Mouse (Mus musculus) embryonic facial prominence, embryonic 11.5 days (tissue): ENCODE data around the gene Rab5c. TPM values are rescaled to one million over a fixed set of nuclear protein-coding genes. Genes with fewer than 3 reads are reported as not detected.
A peak's percentile ranks its signal among the peaks of the same experiment; 100 is the strongest.

Source experiments
- ATAC-seq: fragments of 200-750 bp; cut with Nextera tagmentation; replicated peaks from 2 replicates; pipeline ENCODE4 v1.8.0; 2017; ENCODE audit warnings: low read depth; ENCODE audit not compliant: insufficient number of reproducible peaks, low FRiP score, low TSS enrichment
- DNase-seq: peaks from one replicate; pipeline ENCODE4 v3.0.0-alpha.2; 2015; ENCODE audit warnings: low spot score
- H3K27ac ChIP-seq: fragments of 300-500 bp; sonication (generic); replicated peaks from 2 replicates; pipeline ENCODE4 v1.5.1; 2014; ENCODE audit warnings: mild to moderate bottlenecking, low read depth, low read length, control low read depth
- H3K27me3 ChIP-seq: fragments of 300-500 bp; sonication (generic); 2 replicates; pipeline ENCODE4 v1.6.1; 2014; ENCODE audit warnings: mild to moderate bottlenecking, low read length, moderate library complexity, mixed read lengths; ENCODE audit not compliant: control insufficient read depth, insufficient read depth
- H3K36me3 ChIP-seq: fragments of 300-500 bp; sonication (generic); replicated peaks from 2 replicates; pipeline ENCODE4 v1.6.1; 2014; ENCODE audit warnings: low read depth, mild to moderate bottlenecking, low read length, moderate library complexity, mixed read lengths; ENCODE audit not compliant: control insufficient read depth, insufficient read depth
- H3K4me1 ChIP-seq: fragments of 300-500 bp; sonication (generic); 2 replicates; pipeline ENCODE4 v1.6.1; 2014; ENCODE audit warnings: low read length, mixed read lengths; ENCODE audit not compliant: control insufficient read depth, insufficient read depth
- H3K4me2 ChIP-seq: fragments of 300-500 bp; sonication (generic); 2 replicates; pipeline ENCODE4 v1.6.1; 2014; ENCODE audit warnings: low read depth, mild to moderate bottlenecking, control low read depth, low read length, moderate library complexity
- H3K4me3 ChIP-seq: fragments of 300-500 bp; sonication (generic); 2 replicates; pipeline ENCODE4 v1.5.1; 2014; ENCODE audit warnings: low read depth, low read length, control low read depth
- H3K9ac ChIP-seq: fragments of 300-500 bp; sonication (generic); replicated peaks from 2 replicates; pipeline ENCODE4 v1.6.1; 2014; ENCODE audit warnings: mild to moderate bottlenecking, control low read depth, low read length
- H3K9me3 ChIP-seq: fragments of 300-500 bp; sonication (generic); replicated peaks from 2 replicates; pipeline ENCODE4 v1.6.1; 2016; ENCODE audit warnings: mild to moderate bottlenecking, low read length, inconsistent platforms, mixed read lengths; ENCODE audit not compliant: control insufficient read depth
- WGBS: fragments of 180-500 bp; shearing (Covaris S2); extraction: QIAGEN DNeasy Blood & Tissue Kit; methylation state at CpG from one replicate; pipeline ENCODE4 v1.1.7; 2014; 5-methylcytosine and 5-hydroxymethylcytosine counted together
- polyA plus RNA-seq: library from polyadenylated mRNA; unstranded; fragments of >200 nt; fragmentation: Nextera tagmentation; extraction: Ambion mirVana; gene quantifications from 2 replicates; pipeline ENCODE4 v1.2.1, GENCODE M21; 2014

Gene Rab5c
- polyA plus RNA-seq, 1 experiment from 2014 or later = 76.6 TPM

- Histone ChIP-seq H3K27ac (peak within 1 kb of the TSS; percentile 88), H3K4me1 (peaks cover 9% of the 10 kb centered on the region), H3K9ac (peak within 1 kb of the TSS; percentile 97), H3K27me3 (no peaks in the 10 kb centered on the region), H3K36me3 (peaks cover 3% of the 10 kb centered on the region), H3K4me3 (peak within 1 kb of the TSS; percentile 89), H3K4me2 (peak within 1 kb of the TSS; percentile 81), H3K9me3 (no peaks in the 10 kb centered on the region)
- peak; percentile 85 for ATAC-seq
- 2% methylated on average over 48 of the region's 48 CpGs for WGBS
- peak; percentile 93 for DNase-seq
Measured at GRCm38 (mm10) chr11:100711783-100712615, 26.0 kb downstream of the Rab5c start, which contains the start of gene Kat2a. Gene Kat2a (minus strand): TSS chr11:100712465.

DNA sequence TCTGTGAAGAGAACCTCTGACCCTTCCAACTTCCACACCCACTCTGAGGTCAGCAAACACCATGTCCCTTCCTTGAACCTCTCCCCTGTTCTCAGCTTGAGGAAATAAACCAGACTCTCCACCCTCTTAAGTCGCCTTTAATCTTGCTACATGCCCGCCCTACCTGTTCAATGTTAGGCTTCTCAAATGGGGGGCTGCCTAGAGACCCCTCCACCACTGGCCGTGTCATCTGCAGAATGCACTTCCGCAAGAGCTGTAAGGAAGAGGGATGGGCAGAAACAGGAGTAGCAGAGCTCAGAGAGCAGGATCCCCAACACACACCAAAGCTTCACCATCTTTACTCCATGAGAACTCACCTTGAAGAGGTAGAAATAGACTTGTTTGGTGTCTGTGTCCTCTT lies 27.0 kb downstream of the Rab5c start:
- no peaks in the 10 kb centered on the region for H3K9me3 ChIP-seq
- no peak overlapping the region for H3K4me2 ChIP-seq
- H3K9ac ChIP-seq = no peak overlapping the region
- no peak overlapping the region for H3K4me3 ChIP-seq
- WGBS = 89% methylated on average over 4 of the region's 4 CpGs
- H3K27ac ChIP-seq = no peak overlapping the region
- no peak for DNase-seq
- no peaks in the 10 kb centered on the region; the same call in none of the 2 replicates for H3K36me3 ChIP-seq
- ATAC-seq = no peak
- H3K4me1 ChIP-seq = peaks cover 9% of the 10 kb centered on the region
- H3K27me3 ChIP-seq = no peaks in the 10 kb centered on the region

GRCm38 (mm10) chr11:100710528-100710927 lies 27.5 kb downstream of the Rab5c start:
- Histone ChIP-seq H3K36me3 (no peaks in the 10 kb centered on the region; the same call in none of the 2 replicates), H3K27me3 (no peaks in the 10 kb centered on the region), H3K9ac (no peak overlapping the region), H3K9me3 (no peaks in the 10 kb centered on the region), H3K4me2 (no peak overlapping the region), H3K27ac (no peak overlapping the region), H3K4me3 (no peak overlapping the region), H3K4me1 (peaks cover 9% of the 10 kb centered on the region)
- DNase-seq (no peak), ATAC-seq (no peak)
- 90% methylated on average over 15 of the region's 15 CpGs for WGBS

DNA sequence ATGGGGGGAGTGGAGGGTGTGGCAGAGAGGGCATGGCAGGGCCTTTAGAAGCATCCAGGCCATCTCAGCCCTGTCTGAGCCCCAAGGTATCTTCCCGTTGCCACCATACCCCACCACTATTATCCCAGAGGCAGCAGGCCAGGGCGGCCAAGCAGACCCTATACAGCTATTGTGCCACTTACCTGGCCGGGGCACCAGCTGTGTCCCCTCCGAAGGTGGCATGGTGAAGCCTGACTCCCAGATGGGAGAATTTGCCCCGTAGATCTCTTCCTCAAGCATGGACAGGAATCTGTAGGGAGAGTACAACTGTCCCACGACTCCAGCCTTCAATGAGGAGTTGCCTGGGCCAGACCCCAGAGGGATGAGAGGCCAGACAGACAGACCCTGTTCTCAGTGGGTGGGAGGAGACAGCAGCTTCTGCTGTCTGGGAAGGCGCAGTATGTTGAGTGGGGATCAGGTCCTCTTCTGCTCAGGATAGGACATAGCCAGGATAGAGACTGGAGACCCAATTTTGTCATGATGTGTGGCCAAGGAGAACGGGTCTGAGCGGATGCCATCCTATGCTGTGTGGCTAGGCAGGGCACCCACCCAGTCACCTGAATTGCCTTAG lies 28.7 kb downstream of the Rab5c start:
- Histone ChIP-seq H3K27me3 (no peaks in the 10 kb centered on the region), H3K36me3 (no peaks in the 10 kb centered on the region; the same call in none of the 2 replicates), H3K9me3 (no peaks in the 10 kb centered on the region), H3K4me2 (no peak overlapping the region), H3K4me1 (peaks cover 8% of the 10 kb centered on the region), H3K27ac (no peak overlapping the region), H3K9ac (no peak overlapping the region), H3K4me3 (no peak overlapping the region)
- ATAC-seq (no peak), DNase-seq (no peak)
- WGBS = 93% methylated on average over 9 of the region's 9 CpGs

DNA sequence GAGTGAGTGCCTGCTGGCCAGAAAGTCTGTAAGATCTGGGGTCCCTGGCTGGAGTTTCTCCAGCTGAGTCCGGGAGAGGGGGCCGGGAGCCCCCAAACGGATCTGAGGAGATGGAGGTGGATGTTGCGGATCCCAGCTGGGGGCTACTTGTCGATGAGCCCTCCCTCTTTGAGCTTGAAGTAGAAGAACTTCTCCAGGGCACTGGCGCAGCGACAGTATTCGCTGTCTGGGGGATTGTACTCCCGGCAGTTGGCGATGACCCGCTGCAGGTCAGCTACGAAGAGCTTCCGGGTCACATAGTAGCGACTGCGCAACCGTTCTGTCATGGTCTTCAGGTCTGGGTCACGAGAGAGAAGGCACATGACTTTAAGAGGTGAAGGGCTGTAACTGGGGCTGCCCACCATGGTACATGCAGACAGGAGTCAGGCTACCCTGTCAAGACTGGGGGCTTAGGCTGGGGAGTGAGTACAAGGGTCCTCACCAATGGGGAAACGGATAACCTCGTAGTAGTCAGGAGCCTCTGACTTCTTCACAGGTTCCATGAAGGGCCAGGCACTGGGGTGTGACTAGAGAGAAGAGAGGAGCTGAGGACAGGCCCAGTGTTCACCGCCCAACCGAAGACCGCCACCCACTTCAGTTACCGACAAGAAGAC lies 32.8 kb downstream of the Rab5c start:
- Histone ChIP-seq H3K27ac (no peak overlapping the region), H3K9ac (no peak overlapping the region), H3K4me3 (no peak overlapping the region), H3K9me3 (no peaks in the 10 kb centered on the region), H3K36me3 (no peaks in the 10 kb centered on the region; the same call in none of the 2 replicates), H3K4me1 (no peaks in the 10 kb centered on the region), H3K4me2 (no peak overlapping the region), H3K27me3 (no peaks in the 10 kb centered on the region)
- WGBS = 90% methylated on average over 23 of the region's 23 CpGs
- ATAC-seq (no peak), DNase-seq (no peak)

DNA sequence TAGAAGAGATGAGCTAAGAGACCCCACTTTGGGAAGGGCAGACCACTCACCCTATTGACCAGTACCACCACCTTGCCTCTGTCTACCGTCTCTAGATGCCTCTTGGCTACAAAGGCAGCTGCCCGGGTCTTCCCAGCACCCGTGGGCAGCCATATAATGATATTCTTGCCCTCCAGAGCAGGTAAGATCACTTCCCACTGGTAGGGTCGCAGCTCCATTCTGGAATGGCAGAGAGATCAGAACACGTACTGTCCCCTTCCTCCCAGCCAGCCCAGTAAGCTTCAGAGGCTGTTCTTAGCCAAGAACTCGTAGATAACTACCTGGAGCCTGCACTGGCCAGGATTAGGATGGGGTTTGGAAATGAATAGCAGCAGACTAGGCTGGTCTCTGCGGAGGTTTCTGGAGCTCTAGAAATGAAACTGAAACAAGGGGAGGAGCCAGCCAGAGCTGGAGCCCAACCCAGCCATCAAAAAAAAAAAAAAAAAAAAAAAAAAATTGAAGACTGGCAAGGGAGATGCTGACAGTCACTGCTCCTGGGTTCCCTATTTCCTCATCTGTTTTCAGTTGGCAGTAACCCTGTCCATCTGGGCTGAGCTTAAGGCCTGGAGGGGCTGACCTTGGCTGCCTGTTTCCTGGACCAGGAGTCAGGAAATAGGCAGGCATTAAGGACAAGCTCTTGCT lies 34.0 kb downstream of the Rab5c start, which contains the start of gene Dhx58:
Gene Dhx58 (minus strand): TSS at position 421 of the 681 bp plus-strand sequence.
- Histone ChIP-seq H3K4me2 (no peak within 1 kb of the TSS), H3K4me3 (no peak within 1 kb of the TSS)
- ATAC-seq = no peak

DNA sequence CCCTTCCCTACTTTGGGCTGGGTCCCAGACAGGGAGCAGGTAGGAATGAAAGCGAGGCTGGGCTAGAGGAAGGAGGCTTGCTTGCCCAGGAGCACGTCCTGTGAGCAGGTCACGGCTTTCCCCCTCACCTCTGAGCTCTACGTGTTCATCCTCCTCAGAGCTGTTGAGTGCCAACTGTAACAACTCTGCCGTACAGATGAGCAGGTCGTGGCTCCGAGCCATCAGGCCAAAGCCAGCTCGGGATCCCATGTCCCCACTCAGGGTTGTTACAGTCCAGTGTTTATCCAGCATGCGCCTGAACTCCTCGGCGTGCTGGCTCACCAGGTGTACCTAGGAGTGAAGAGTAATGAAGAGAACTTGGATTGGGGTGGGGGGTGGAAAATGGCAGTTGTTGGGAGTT lies 34.6 kb downstream of the Rab5c start:
- Histone ChIP-seq H3K4me3 (no peak overlapping the region), H3K9ac (no peak overlapping the region), H3K4me1 (no peaks in the 10 kb centered on the region), H3K36me3 (no peaks in the 10 kb centered on the region; the same call in none of the 2 replicates), H3K4me2 (no peak overlapping the region), H3K27ac (no peak overlapping the region), H3K9me3 (no peaks in the 10 kb centered on the region), H3K27me3 (no peaks in the 10 kb centered on the region)
- no peak for ATAC-seq
- DNase-seq = no peak
- 66% methylated on average over 11 of the region's 11 CpGs for WGBS

More for the DNA sequence above, 34.0 kb downstream of the Rab5c start, which contains the start of gene Dhx58:
- WGBS = 60% methylated on average over 7 of the region's 7 CpGs
- H3K9me3 ChIP-seq = no peaks in the 10 kb centered on the region
- no peak for DNase-seq
- H3K27me3 ChIP-seq = no peaks in the 10 kb centered on the region
- no peak within 1 kb of the TSS for H3K9ac ChIP-seq
- H3K27ac ChIP-seq = no peak within 1 kb of the TSS
- H3K36me3 ChIP-seq = no peaks in the 10 kb centered on the region; the same call in none of the 2 replicates
- H3K4me1 ChIP-seq = no peaks in the 10 kb centered on the region
